ENCODE assay signal across 8 mouse cellular contexts in genomic region chr2:144329937-144330336, GRCm38 (mm10). TPM values are rescaled to one million over a fixed set of nuclear protein-coding genes. Genes with fewer than 3 reads are reported as not detected.
DNase-seq lines count a peak whose midpoint lies in the region; ATAC-seq and TF ChIP-seq lines count a peak whose summit lies in the region.

No protein-coding gene starts in this region.

- no peak for DNase-seq in heart, adult 2 months
- peak; percentile 10 to 19 for DNase-seq in B cell, adult 2 months
- no peak for DNase-seq in thymus, postnatal 25 days
- no peak for DNase-seq in c-Kit-positive CD71-positive TER-119-positive erythroid progenitor cells, embryonic 14.5 days (ENCODE audit: low spot score)

- H3K79me2 ChIP-seq in heart, adult 2 months (replicated peaks; ENCODE audit: control insufficient read depth, insufficient read depth, low read length): no peaks in the 10 kb centered on the region

- 4% methylated on average over 10 of the region's 10 CpGs for WGBS in heart, embryonic 12.5 days
- 10% methylated on average over 10 of the region's 10 CpGs for WGBS in heart, adult 2 months
- 4% methylated on average over 10 of the region's 10 CpGs for WGBS in embryonic facial prominence, embryonic 15.5 days
- 7% methylated on average over 10 of the region's 10 CpGs for WGBS in liver, embryonic 12.5 days (ENCODE audit: insufficient replicate concordance)

- no peak overlapping the region for H3K9ac ChIP-seq in heart, embryonic 12.5 days
- H3K9ac ChIP-seq in heart, adult 2 months (ENCODE audit: low read depth, low read length): no peak overlapping the region
- H3K9ac ChIP-seq in embryonic facial prominence, embryonic 15.5 days: no peak overlapping the region
- no peak overlapping the region for H3K9ac ChIP-seq in liver, embryonic 12.5 days

- H3K27ac ChIP-seq in heart, embryonic 12.5 days (ENCODE audit: poor library complexity, severe bottlenecking): no peak overlapping the region
- H3K27ac ChIP-seq in heart, adult 2 months: no peak overlapping the region
- H3K27ac ChIP-seq in embryonic facial prominence, embryonic 15.5 days (replicated peaks): no peak overlapping the region
- no peak overlapping the region for H3K27ac ChIP-seq in liver, embryonic 12.5 days

- no peak for TF ChIP-seq CTCF in heart, adult 2 months (IDR thresholded peaks at IDR 0.05)

- TF ChIP-seq EP300 in heart, adult 2 months (IDR thresholded peaks at IDR 0.05; ENCODE audit: insufficient read depth, low read depth, low read length): no peak

- peaks cover 80% of the 10 kb centered on the region for H3K27me3 ChIP-seq in heart, embryonic 12.5 days (replicated peaks)
- peaks cover 27% of the 10 kb centered on the region for H3K27me3 ChIP-seq in heart, adult 2 months (ENCODE audit: control insufficient read depth, insufficient read depth, low read length)
- peaks cover 59% of the 10 kb centered on the region for H3K27me3 ChIP-seq in embryonic facial prominence, embryonic 15.5 days
- H3K27me3 ChIP-seq in liver, embryonic 12.5 days (replicated peaks): peaks cover 81% of the 10 kb centered on the region

- peak overlapping the region; percentile 55 for H3K4me3 ChIP-seq in heart, embryonic 12.5 days
- H3K4me3 ChIP-seq in heart, adult 2 months: no peak overlapping the region
- peak overlapping the region; percentile 58 for H3K4me3 ChIP-seq in embryonic facial prominence, embryonic 15.5 days (replicated peaks)
- no peak overlapping the region for H3K4me3 ChIP-seq in liver, embryonic 12.5 days

- ATAC-seq in heart, embryonic 12.5 days (ENCODE audit: insufficient number of reproducible peaks, low FRiP score): no peak
- no peak for ATAC-seq in embryonic facial prominence, embryonic 15.5 days (ENCODE audit: insufficient number of reproducible peaks, low FRiP score, low TSS enrichment, low read depth)
- no peak for ATAC-seq in liver, embryonic 12.5 days
- no peak for ATAC-seq in monocyte, adult 5-6 weeks (replicated peaks; ENCODE audit: insufficient number of reproducible peaks, low FRiP score, low TSS enrichment, poor library complexity, severe bottlenecking)

- intact Hi-C loops in heart, adult 2 months (cut with DNase I): no loop called here

- peaks cover 33% of the 10 kb centered on the region for H3K4me1 ChIP-seq in heart, embryonic 12.5 days (replicated peaks)
- H3K4me1 ChIP-seq in heart, adult 2 months (ENCODE audit: control insufficient read depth, insufficient read depth, low read length): no peaks in the 10 kb centered on the region
- H3K4me1 ChIP-seq in embryonic facial prominence, embryonic 15.5 days: peaks cover 37% of the 10 kb centered on the region
- H3K4me1 ChIP-seq in liver, embryonic 12.5 days: peaks cover 26% of the 10 kb centered on the region

- H3K36me3 ChIP-seq in heart, embryonic 12.5 days: no peaks in the 10 kb centered on the region
- no peaks in the 10 kb centered on the region for H3K36me3 ChIP-seq in heart, adult 2 months (ENCODE audit: control insufficient read depth, insufficient read depth, low read length)
- H3K36me3 ChIP-seq in embryonic facial prominence, embryonic 15.5 days: no peaks in the 10 kb centered on the region
- no peaks in the 10 kb centered on the region for H3K36me3 ChIP-seq in liver, embryonic 12.5 days

- TF ChIP-seq POLR2A in heart, adult 2 months (IDR thresholded peaks at IDR 0.05; ENCODE audit: insufficient read depth, low read depth, low read length): no peak

- H3K4me2 ChIP-seq in heart, embryonic 12.5 days: peak overlapping the region; percentile 88
- H3K4me2 ChIP-seq in embryonic facial prominence, embryonic 15.5 days (replicated peaks): peak overlapping the region; percentile 99; the same call in 1 of the 2 replicates
- peak overlapping the region; percentile 28; the same call in 1 of the 2 replicates for H3K4me2 ChIP-seq in liver, embryonic 12.5 days

- H3K9me3 ChIP-seq in heart, embryonic 12.5 days (replicated peaks): no peaks in the 10 kb centered on the region
- H3K9me3 ChIP-seq in embryonic facial prominence, embryonic 15.5 days (replicated peaks): no peaks in the 10 kb centered on the region
- H3K9me3 ChIP-seq in liver, embryonic 12.5 days (replicated peaks): no peaks in the 10 kb centered on the region

RNA-seq across cellular contexts. Expression of gene Ovol2, which starts 2.0 kb away (rescaled TPM):
- polyA plus RNA-seq in heart, embryonic 12.5 days (2016; fragmentation: Nextera tagmentation; extraction: Ambion mirVana): 0.12 and 0.20 TPM in 2 replicates
- total RNA-seq in heart, adult 2 months (2021): not detected
- polyA plus RNA-seq in heart, adult 2 months (2012; rRNA removed): 0.14 TPM in 1 of 2 replicates, not detected in the other
- polyA plus RNA-seq in embryonic facial prominence, embryonic 15.5 days (2015; fragmentation: Nextera tagmentation; extraction: Ambion mirVana): 3.3 and 4.4 TPM in 2 replicates
- 0.08 TPM in 1 of 2 replicates, not detected in the other for polyA plus RNA-seq in liver, embryonic 12.5 days (2016; fragmentation: Nextera tagmentation; extraction: Ambion mirVana)
- total RNA-seq in monocyte, adult 5-6 weeks (2017): not detected in 3 replicates

RNA-seq across cellular contexts. Expression of gene Kat14, which starts 38.8 kb away (rescaled TPM):
- polyA plus RNA-seq in heart, embryonic 12.5 days (2016; fragmentation: Nextera tagmentation; extraction: Ambion mirVana): 27.3 and 27.5 TPM in 2 replicates
- total RNA-seq in heart, adult 2 months (2021): 10 to 100 TPM; 23.7 to 26.8 TPM
- 22.2 and 26.1 TPM in 2 replicates for polyA plus RNA-seq in heart, adult 2 months (2012; rRNA removed)
- 35.7 and 42.3 TPM in 2 replicates for polyA plus RNA-seq in embryonic facial prominence, embryonic 15.5 days (2015; fragmentation: Nextera tagmentation; extraction: Ambion mirVana)
- 26.3 and 28.3 TPM in 2 replicates for polyA plus RNA-seq in liver, embryonic 12.5 days (2016; fragmentation: Nextera tagmentation; extraction: Ambion mirVana)
- total RNA-seq in monocyte, adult 5-6 weeks (2017): 14.5 to 22.5 TPM (median 21.7 TPM) in 3 replicates

RNA-seq across cellular contexts. Expression of gene Pet117, which starts 38.9 kb away (rescaled TPM):
- 0.90 and 3.8 TPM in 2 replicates for polyA plus RNA-seq in heart, embryonic 12.5 days (2016; fragmentation: Nextera tagmentation; extraction: Ambion mirVana)
- 1 to 10 TPM; 8.9 to 9.1 TPM for total RNA-seq in heart, adult 2 months (2021)
- polyA plus RNA-seq in heart, adult 2 months (2012; rRNA removed): not detected in 2 replicates
- 0.79 and 2.2 TPM in 2 replicates for polyA plus RNA-seq in embryonic facial prominence, embryonic 15.5 days (2015; fragmentation: Nextera tagmentation; extraction: Ambion mirVana)
- polyA plus RNA-seq in liver, embryonic 12.5 days (2016; fragmentation: Nextera tagmentation; extraction: Ambion mirVana): 0.74 TPM in 1 of 2 replicates, not detected in the other
- total RNA-seq in monocyte, adult 5-6 weeks (2017): not detected in 3 replicates

RNA-seq across cellular contexts. Expression of gene Snx5, which starts 59.2 kb away (rescaled TPM):
- 110 TPM in 2 replicates for polyA plus RNA-seq in heart, embryonic 12.5 days (2016; fragmentation: Nextera tagmentation; extraction: Ambion mirVana)
- 10 to 100 TPM; 51.5 to 55.3 TPM for total RNA-seq in heart, adult 2 months (2021)
- polyA plus RNA-seq in heart, adult 2 months (2012; rRNA removed): 22.2 and 39.7 TPM in 2 replicates
- 104 and 110 TPM in 2 replicates for polyA plus RNA-seq in embryonic facial prominence, embryonic 15.5 days (2015; fragmentation: Nextera tagmentation; extraction: Ambion mirVana)
- polyA plus RNA-seq in liver, embryonic 12.5 days (2016; fragmentation: Nextera tagmentation; extraction: Ambion mirVana): 104 and 107 TPM in 2 replicates
- 393 to 430 TPM (median 397 TPM) in 3 replicates for total RNA-seq in monocyte, adult 5-6 weeks (2017)

RNA-seq across cellular contexts. Expression of gene Mgme1, which starts 59.5 kb away (rescaled TPM):
- 21.7 and 22.4 TPM in 2 replicates for polyA plus RNA-seq in heart, embryonic 12.5 days (2016; fragmentation: Nextera tagmentation; extraction: Ambion mirVana)
- 10 to 100 TPM; 16.4 to 17.5 TPM for total RNA-seq in heart, adult 2 months (2021)
- 7.3 and 11.9 TPM in 2 replicates for polyA plus RNA-seq in heart, adult 2 months (2012; rRNA removed)
- polyA plus RNA-seq in embryonic facial prominence, embryonic 15.5 days (2015; fragmentation: Nextera tagmentation; extraction: Ambion mirVana): 17.9 and 18.6 TPM in 2 replicates
- 17.4 and 19.0 TPM in 2 replicates for polyA plus RNA-seq in liver, embryonic 12.5 days (2016; fragmentation: Nextera tagmentation; extraction: Ambion mirVana)
- 5.7 to 13.8 TPM (median 6.8 TPM) in 3 replicates for total RNA-seq in monocyte, adult 5-6 weeks (2017)

Comparison
In these comparisons a context has a peak if more than half of its experiments do, and no peak if none do; other contexts are left out.
1. H3K4me3 ChIP-seq: peak in heart, embryonic 12.5 days (single experiment) and embryonic facial prominence, embryonic 15.5 days (single experiment); none in heart, adult 2 months (single experiment) and liver, embryonic 12.5 days (single experiment).
2. H3K4me2 ChIP-seq: peak in every context shown above with its lines; median percentile 99 in embryonic facial prominence, embryonic 15.5 days; 88 in heart, embryonic 12.5 days; 28 in liver, embryonic 12.5 days.
3. DNase-seq: peak in B cell, adult 2 months (2 of 2); none in heart, adult 2 months (0 of 2), thymus, postnatal 25 days (single experiment) and c-Kit-positive CD71-positive TER-119-positive erythroid progenitor cells, embryonic 14.5 days (single experiment).